Mouse (Mus musculus) adrenal gland, postnatal 4 days (tissue): ENCODE results near the gene Tfap2a. TPM values are rescaled to one million over a fixed set of nuclear protein-coding genes. Genes with fewer than 3 reads are reported as not detected.

ENCODE experiments used
- DNase-seq, 2 experiments: peaks; one replicate each; pipeline ENCODE4 v3.0.0; 2021 to 2022; ENCODE audit warnings: low spot score in 2 of 2, mixed read lengths in 2 of 2
- total RNA-seq, 2 experiments: library from RNA; stranded (reverse); gene quantifications; 2 replicates each; pipeline ENCODE4 v1.2.3; 2021

Gene Tfap2a
- total RNA-seq, 2 experiments from 2014 or later: 1.5 to 3.1 TPM

GRCm38 (mm10) chr13:40734316-40734965, 3.7 kb downstream of the Tfap2a start:
- DNase-seq: no peak

DNA sequence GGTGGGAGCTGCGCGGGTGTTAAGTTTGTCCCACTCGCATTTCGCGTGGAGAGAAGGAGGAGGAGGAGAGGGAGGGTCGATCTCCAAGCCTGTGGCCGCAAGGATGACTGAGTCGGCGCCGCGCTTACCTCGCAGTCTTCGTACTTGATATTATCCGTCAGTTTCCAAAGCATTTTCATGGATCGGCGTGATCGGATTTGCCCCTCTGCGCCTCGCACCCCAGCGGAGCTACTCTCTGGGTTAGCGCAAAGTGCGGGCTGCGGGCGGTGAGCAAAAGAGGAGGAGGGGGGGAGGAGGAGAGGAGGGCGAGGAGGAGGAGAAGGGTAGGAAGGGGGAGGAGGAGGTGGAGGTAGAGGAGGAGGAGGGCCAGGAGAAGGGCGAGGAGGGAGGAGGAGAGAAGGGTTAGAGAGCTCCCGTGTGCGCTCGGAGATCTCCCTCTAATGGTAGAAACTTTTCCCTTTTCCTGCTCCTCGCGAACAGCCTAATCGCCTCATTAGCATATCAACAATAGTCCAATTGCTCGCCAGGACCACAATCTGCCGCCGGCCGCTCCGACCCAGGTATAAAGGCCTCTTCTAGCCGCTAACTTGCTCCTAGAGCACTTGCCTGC, 4.5 kb downstream of the Tfap2a start:
- DNase-seq: no peak

GRCm38 (mm10) chr13:40732816-40733541, 5.2 kb downstream of the Tfap2a start:
- no peak for DNase-seq

DNA sequence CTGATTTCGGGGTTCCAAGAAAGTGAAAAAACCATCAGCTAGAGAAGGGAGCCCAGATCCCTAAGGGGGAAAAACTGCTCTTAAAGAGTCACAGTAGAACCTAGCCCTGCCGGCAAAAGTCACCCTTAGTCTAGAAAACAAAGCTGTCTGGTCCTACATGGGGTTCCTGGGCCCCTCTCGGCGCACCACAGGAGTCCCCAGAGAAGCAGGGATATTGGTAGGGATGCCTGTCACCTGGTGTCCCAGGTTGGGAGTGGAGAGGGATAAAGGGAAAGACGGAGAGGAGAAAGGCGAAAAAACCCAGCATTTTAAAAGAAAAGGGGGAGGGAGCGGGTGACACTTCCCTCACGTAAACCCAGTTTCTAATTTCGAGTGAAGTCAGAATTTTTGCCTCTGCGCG, 6.1 kb downstream of the Tfap2a start:
- no peak for DNase-seq

DNA sequence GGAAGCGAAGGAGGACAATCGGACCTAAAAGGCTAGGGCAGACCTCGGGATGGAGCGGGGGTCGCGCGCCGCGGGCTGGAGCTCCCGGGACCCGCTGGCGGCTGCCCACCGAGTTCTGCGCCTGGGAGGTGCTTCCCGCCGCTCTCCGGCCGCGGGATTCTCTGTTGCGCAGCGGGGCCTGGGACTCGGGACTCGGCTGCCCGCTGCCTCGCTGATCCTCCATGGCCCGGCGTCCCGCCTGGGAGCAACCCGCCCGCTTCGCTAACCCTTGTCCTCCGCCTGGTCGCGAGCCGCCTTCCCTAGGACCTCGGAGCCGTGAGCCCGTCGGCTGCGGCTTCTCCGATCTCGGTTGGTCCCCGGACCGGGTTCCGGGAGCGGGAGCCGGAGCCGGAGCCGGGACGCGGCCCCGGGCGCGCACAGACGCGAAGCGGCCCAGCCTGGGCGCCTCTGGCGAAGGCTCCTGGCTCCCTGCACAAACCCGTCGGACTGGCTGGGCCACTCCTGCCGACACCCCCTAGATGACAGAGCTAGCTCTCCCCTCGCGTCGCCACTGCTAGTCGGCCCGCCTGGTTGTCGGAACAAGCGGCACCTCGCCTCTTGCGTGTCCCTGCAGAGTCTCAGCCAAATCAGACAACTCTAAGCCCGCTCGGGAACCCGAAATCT, 6.9 kb downstream of the Tfap2a start:
- DNase-seq: no peak

DNA sequence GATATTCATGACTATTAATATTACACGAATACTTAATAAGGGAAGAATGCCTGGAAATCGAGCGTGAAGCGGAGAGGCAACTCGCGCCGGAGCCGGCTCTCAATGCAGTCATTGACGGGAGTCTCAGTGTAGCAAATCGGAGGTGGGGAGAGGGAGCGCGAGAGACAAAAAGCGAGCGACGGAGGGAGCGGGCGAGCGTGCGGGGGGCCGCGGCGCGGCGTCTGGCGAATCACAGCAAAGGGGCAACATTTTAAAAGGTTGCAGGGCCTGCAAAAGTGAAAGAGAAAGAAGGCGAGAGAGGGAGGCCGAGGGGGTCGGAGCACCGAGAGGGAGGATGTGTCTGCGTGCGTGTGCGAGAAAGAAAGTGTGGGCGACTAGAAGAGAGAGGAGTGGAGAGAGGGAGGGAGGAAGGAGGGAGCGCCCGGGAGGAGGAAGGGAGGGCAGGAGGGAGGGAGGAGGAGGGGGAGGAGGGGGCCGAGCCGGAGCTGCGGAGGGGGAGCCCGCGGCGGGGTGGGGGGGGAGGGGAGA, 7.5 kb downstream of the Tfap2a start:
- no peak for DNase-seq

DNA sequence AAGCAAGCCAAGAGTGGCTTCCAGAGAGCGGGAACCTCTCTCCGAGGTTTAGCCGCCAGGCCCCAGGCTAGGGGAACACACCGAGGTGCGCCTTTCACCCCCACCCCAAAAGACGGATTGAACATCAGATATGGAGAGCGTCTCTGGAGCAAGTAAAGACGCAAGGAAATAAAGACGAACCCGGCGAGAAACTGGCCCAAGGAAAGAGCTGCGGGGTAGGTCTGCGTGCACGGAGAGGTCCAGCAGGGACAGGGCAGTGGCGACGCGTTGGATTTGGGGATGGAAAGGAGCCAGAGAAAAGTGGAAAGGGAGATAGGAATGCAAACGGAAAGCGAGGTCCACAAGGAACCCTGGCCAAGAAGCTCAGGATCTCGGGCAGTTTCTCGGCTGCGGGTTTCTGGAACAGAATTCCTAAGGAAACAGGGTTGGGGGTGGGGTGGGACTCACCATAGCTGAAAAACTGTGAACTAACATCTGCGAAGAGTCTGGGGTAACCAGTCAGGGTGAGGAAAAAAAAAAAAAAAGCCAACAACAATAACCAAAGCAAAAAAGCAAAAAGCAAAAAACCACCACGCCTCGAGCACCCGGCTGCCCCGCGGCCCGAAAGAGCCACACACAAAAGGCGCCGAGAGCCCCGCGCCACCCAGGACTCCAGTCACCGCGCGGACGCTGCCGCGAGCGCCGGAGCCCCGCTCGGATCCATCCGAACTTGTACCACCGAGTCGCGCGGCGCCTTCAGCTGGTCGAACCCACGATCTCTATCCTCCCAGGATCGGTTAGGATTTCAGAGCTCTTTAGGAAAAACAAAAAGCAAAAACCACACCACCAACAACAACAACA, 8.4 kb downstream of the Tfap2a start:
- DNase-seq: no peak

DNA sequence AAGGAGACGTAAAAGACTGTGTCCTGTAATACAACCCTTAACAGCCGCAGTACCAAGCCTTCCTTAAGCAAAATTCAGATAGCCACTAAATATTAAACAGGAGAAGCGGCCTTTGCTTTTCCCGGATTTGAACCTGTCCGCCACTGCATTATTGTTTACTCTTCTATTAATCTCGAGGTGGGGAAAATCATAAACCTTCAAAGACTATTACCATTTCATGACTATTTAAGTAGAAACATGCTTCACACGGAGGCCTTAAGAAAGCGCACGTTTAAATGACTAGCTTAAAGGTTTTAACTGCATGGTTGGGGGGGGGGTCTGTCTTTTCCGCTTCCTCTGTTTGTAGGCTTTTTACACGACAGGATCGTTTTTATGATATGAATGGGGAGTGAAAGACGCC, 9.1 kb downstream of the Tfap2a start:
- no peak for DNase-seq

DNA sequence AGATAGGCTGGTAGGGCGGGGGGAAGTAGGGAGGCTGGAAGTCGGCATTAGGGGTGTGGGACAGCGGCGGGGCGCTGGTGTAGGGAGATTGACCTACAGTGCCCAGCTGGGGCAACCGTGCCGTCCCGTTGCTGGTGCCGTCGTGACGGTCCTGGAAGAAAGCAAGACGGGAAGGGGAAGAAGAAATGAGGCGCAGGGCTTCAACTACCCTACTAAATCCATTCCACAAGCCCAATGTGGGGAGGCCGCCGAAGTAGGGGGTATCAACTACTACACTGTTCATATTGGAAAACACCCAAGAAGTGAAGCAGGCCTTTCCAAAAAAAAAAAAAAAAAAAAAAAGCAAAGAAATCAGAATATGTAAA, 9.6 kb downstream of the Tfap2a start:
- no peak for DNase-seq

GRCm38 (mm10) chr13:40727731-40728625, 10.2 kb downstream of the Tfap2a start:
- DNase-seq: no peak

DNA sequence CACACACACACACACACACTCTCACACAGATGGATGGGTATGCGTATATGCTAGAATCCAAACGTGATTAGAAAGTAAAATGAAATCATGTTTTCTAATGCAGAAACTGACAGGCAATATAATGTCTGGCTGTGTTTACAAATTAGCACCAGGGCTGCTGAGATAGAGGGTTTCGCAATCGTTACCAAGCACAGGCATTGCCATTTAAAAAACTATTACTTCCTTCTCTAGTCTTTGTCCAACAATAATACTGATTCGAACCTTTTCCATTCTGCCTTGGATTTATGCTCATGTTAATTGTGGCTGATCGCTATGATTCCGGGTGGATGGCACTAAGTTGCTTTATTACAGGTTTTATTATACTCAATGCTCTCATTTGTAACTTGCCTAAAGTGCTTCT, 12.3 kb downstream of the Tfap2a start:
- no peak for DNase-seq

DNA sequence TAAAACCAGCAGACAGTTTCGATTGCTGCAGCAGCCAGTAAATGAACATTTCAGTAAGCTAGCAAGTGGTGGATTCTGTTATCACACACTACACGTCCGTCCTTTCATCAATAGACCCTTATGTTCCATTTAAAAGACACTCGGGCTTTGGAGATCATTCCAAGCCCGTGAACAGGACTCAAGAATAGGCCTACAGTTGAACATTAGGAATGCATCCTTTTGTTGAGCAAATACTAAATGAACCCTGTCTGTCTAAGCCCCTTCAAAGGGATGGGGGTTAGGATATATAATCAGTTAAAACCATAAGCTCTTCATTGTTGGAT, 14.6 kb downstream of the Tfap2a start:
- no peak for DNase-seq

GRCm38 (mm10) chr13:40722741-40723597, 15.2 kb downstream of the Tfap2a start:
- peak; percentile 83 to 88 for DNase-seq

GRCm38 (mm10) chr13:40719741-40720082, 18.5 kb downstream of the Tfap2a start:
- no peak for DNase-seq

DNA sequence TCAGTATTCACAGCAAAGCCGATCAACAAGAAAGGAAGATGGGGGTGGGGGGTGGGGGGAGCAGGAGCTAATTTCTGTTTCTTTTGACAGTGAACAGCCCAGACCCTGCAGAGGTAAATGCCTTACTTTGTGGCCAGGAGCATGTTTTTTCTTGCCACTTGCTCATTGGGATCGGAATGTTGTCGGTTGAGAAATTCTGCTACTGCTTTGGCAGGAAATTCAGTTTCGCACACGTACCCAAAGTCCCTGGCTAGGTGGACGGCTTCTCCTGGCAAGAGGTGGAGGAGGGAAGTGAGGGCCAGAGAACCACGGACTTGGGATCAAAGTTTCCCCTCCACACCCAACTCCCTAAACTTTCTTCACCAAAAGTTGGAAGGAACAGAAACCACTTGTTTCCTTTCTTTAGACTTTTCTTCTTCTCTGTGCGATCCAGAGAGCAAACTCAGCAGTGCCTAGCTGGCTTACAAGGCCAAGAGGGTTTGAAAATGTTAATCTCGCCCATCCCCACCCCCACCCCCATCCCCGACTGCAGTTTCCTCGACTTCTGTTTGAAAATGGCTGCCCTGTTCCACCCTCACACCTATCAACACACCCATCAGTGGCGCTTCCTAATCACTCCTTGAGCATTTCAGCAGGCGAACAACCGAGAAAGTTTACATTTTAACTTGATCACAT, 19.0 kb downstream of the Tfap2a start:
- no peak for DNase-seq

DNA sequence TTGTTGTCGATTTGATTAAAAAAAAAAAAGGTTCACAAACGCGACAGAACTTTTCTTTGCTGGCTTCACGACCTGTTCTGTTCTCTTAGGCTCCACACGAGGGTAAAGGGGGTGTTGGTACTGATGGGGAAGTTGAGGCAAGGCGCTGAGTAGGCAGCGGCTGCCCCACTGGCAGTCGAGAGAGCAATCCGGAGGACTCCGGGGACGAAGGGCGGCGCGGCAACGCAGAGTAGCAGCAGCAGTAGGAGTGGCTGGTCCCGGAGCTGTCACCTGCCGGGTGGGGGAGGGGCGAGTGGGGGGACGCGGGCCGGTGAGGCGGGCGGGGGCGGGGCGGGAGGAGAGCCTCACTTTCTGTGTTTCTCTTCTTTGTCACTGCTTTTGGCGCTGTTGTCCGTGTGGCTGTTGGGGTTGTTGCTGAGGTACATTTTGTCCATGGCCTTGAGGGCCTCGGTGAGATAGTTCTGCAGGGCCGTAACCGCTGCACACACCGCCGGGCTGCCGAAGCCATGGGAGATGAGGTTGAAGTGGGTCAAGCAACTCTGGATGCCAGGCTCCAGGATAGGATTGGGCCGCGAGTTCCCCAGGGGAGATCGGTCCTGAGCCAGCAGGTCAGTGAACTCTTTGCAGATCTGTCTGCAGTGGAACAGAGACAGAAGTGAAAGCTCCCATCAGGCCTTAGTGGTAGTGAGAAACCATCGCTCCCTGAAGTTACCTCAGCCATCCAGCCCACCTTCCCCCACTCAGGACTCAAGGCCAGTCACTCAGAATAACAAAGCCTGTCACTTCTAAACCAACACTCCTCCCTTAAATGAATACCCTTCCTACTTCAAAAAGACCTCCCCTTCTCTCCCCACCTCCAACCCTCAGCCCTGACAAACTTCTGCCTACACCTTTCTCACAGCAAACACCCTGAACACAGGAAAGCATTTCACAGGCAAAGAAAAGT, 21.1 kb downstream of the Tfap2a start:
- no peak for DNase-seq

GRCm38 (mm10) chr13:40714531-40714930, 23.6 kb downstream of the Tfap2a start:
- no peak for DNase-seq
